Mouse (Mus musculus) CD4-positive, CD25-positive, alpha-beta regulatory T cell, adult 4 months (primary cell): ENCODE results near the gene Sufu. TPM values are rescaled to one million over a fixed set of nuclear protein-coding genes. Genes with fewer than 3 reads are reported as not detected.
A peak's percentile ranks its signal among the peaks of the same experiment; 100 is the strongest.

ENCODE experiments used
- ATAC-seq: one replicate; pipeline ENCODE4 v1.8.0; 2017
- polyA plus RNA-seq, 2 experiments: library from polyadenylated mRNA; unstranded; fragments of 100-300 nt; shearing (Covaris generic); gene quantifications; one replicate each; pipeline ENCODE4 v1.2.1; 2017

The Sufu gene
- polyA plus RNA-seq, 2 experiments from 2014 or later, result 10.2 to 11.6 TPM

- peak; percentile 52 for ATAC-seq
Measured at GRCm38 (mm10) chr19:46470364-46471240, 73.9 kb downstream of the Sufu start.

GRCm38 (mm10) chr19:46471324-46472093, 74.8 kb downstream of the Sufu start:
- ATAC-seq, result peak; percentile 50

GRCm38 (mm10) chr19:46477432-46477845, 80.7 kb downstream of the Sufu start:
- no peak for ATAC-seq

GRCm38 (mm10) chr19:46478242-46478641, 81.5 kb downstream of the Sufu start:
- ATAC-seq, result no peak

- ATAC-seq, result peak; percentile 94
Measured at GRCm38 (mm10) chr19:46478826-46479225, 82.1 kb downstream of the Sufu start.

GRCm38 (mm10) chr19:46479306-46480075, 82.8 kb downstream of the Sufu start:
- ATAC-seq, result peak; percentile 24

GRCm38 (mm10) chr19:46480624-46481345, 84.1 kb downstream of the Sufu start:
- ATAC-seq, result no peak

- no peak for ATAC-seq
Measured at GRCm38 (mm10) chr19:46481352-46481751, 84.7 kb downstream of the Sufu start.

- ATAC-seq, result no peak
Measured at GRCm38 (mm10) chr19:46481756-46482155, 85.1 kb downstream of the Sufu start.

GRCm38 (mm10) chr19:46482896-46483516, 86.3 kb downstream of the Sufu start:
- ATAC-seq, result no peak

- ATAC-seq, result no peak
Measured at GRCm38 (mm10) chr19:46483701-46484328, 87.1 kb downstream of the Sufu start.

- no peak for ATAC-seq
Measured at GRCm38 (mm10) chr19:46484518-46484917, 87.8 kb downstream of the Sufu start.

GRCm38 (mm10) chr19:46485847-46486246, 89.2 kb downstream of the Sufu start:
- no peak for ATAC-seq

GRCm38 (mm10) chr19:46486709-46487108, 90.0 kb downstream of the Sufu start:
- no peak for ATAC-seq

- no peak for ATAC-seq
Measured at GRCm38 (mm10) chr19:46489448-46489847, 92.8 kb downstream of the Sufu start.

GRCm38 (mm10) chr19:46490634-46491033, 93.9 kb downstream of the Sufu start:
- no peak for ATAC-seq

GRCm38 (mm10) chr19:46495136-46495535, 98.4 kb downstream of the Sufu start:
- ATAC-seq, result no peak

GRCm38 (mm10) chr19:46497230-46497629, 100.5 kb downstream of the Sufu start:
- ATAC-seq, result no peak

- ATAC-seq, result no peak
Measured at GRCm38 (mm10) chr19:46499539-46499835, 102.8 kb downstream of the Sufu start.

GRCm38 (mm10) chr19:46499836-46500580, 103.3 kb downstream of the Sufu start:
- ATAC-seq, result peak; percentile 71
